28 mouse cellular contexts compared by ENCODE assay signal in genomic region chr17:17879347-17879746, GRCm38 (mm10). TPM values are rescaled to one million over a fixed set of nuclear protein-coding genes. Genes with fewer than 3 reads are reported as not detected.
A peak's percentile ranks its signal among the peaks of the same experiment; 100 is the strongest.
DNase-seq lines count a peak whose midpoint lies in the region; ATAC-seq and TF ChIP-seq lines count a peak whose summit lies in the region.
"Had no signal": no experiment of that assay in that cellular context is flagged by ENCODE, and none has a peak within 500 bp of the region (broad histone marks: within the 10 kb centered on the region; RNA-seq: fewer than 3 reads in every experiment).

No protein-coding gene starts in this region.

- DNase-seq in 416B (ENCODE audit: low read depth) (peak; percentile 55), MEL (ENCODE audit: low read depth, low spot score) (peak; percentile 23)
- DNase-seq in forebrain, embryonic 11.5 days (ENCODE audit: low spot score) = no peak
- DNase-seq in limb, embryonic 10.5 days (ENCODE audit: low spot score) = no peak
- DNase-seq: adrenal gland, adult 8-10 months; adrenal gland, postnatal 14 days; adrenal gland, postnatal 36 days; cerebellum, adult 11 months; cerebellum, adult 18-20 months; cerebellum, adult 8-10 months; cerebellum, adult 9-11 months; cerebellum, postnatal 14 days; cerebellum, postnatal 36 days had no signal

- no peak for TF ChIP-seq CTCF in MEL (IDR thresholded peaks at IDR 0.05 in 2 of 3, conservative IDR thresholded peaks at IDR 0.05 in 1 of 3; ENCODE audit: control insufficient read depth in 1 of 3, insufficient read depth in 1 of 3, low read depth in 2 of 3, low read length in 3 of 3, poor library complexity in 1 of 3, severe bottlenecking in 1 of 3)

- H3K9ac ChIP-seq in MEL (ENCODE audit: control insufficient read depth, low read depth, low read length, poor library complexity, severe bottlenecking) = no peak overlapping the region
- no peak overlapping the region for H3K9ac ChIP-seq in forebrain, embryonic 11.5 days (ENCODE audit: low read length)
- H3K9ac ChIP-seq: embryonic facial prominence, embryonic 12.5 days; forebrain, embryonic 12.5 days had no signal

- TF ChIP-seq EP300 in MEL (IDR thresholded peaks at IDR 0.05; ENCODE audit: low read depth in 1 of 2, low read length in 2 of 2) = peak; percentile 82 to 84

- no peaks in the 10 kb centered on the region for H3K9me3 ChIP-seq in MEL (replicated peaks; ENCODE audit: insufficient read depth, low read length)
- H3K9me3 ChIP-seq in forebrain, embryonic 11.5 days (ENCODE audit: control insufficient read depth, low read length) = no peaks in the 10 kb centered on the region
- no peaks in the 10 kb centered on the region for H3K9me3 ChIP-seq in limb, embryonic 10.5 days (replicated peaks)
- H3K9me3 ChIP-seq: embryonic facial prominence, embryonic 10.5 days; embryonic facial prominence, embryonic 12.5 days; forebrain, embryonic 12.5 days had no signal

- H3K4me3 ChIP-seq in MEL (ENCODE audit: control insufficient read depth in 1 of 2, insufficient read depth in 1 of 2, low read depth in 2 of 2, low read length in 2 of 2) = no peak overlapping the region
- no peak overlapping the region for H3K4me3 ChIP-seq in forebrain, embryonic 11.5 days (ENCODE audit: low read depth, low read length)
- no peak overlapping the region for H3K4me3 ChIP-seq in limb, embryonic 10.5 days
- H3K4me3 ChIP-seq: embryonic facial prominence, embryonic 10.5 days; embryonic facial prominence, embryonic 12.5 days; forebrain, embryonic 12.5 days had no signal

- TF ChIP-seq RAD21 in MEL (IDR thresholded peaks at IDR 0.05; ENCODE audit: low read depth, low read length) = no peak

- TF ChIP-seq POLR2A in MEL (IDR thresholded peaks at IDR 0.05; ENCODE audit: control insufficient read depth in 1 of 2, insufficient read depth in 1 of 2, low read depth in 1 of 2, low read length in 2 of 2, poor library complexity in 1 of 2) = no peak

- H3K4me2 ChIP-seq in forebrain, embryonic 11.5 days (ENCODE audit: low read depth, low read length, severe bottlenecking) = no peak overlapping the region
- H3K4me2 ChIP-seq: embryonic facial prominence, embryonic 12.5 days; forebrain, embryonic 12.5 days had no signal

- no peaks in the 10 kb centered on the region for H3K79me2 ChIP-seq in MEL (ENCODE audit: control insufficient read depth, insufficient read depth, low read length, poor library complexity)

- ATAC-seq in common myeloid progenitor, adult 5-6 weeks (replicated peaks; ENCODE audit: low read depth, poor library complexity, severe bottlenecking) = 0 out of 2 replicates have a peak, but pooled peaks have one; percentile 42
- ATAC-seq in megakaryocyte-erythroid progenitor cell, adult 5-6 weeks (replicated peaks; ENCODE audit: low FRiP score, low TSS enrichment, poor library complexity, severe bottlenecking) = peak; percentile 70
- no peak for ATAC-seq in forebrain, embryonic 11.5 days (replicated peaks; ENCODE audit: low FRiP score)
- no peak for ATAC-seq in megakaryocyte, adult 5-6 weeks (ENCODE audit: poor library complexity, severe bottlenecking)
- ATAC-seq: forebrain, embryonic 14.5 days; forebrain, embryonic 16.5 days had no signal

- WGBS in forebrain, embryonic 11.5 days = 86% methylated on average over 1 of the region's 1 CpGs
- WGBS in limb, embryonic 10.5 days = 72% methylated on average over 1 of the region's 1 CpGs

- H3K36me3 ChIP-seq in MEL (ENCODE audit: control insufficient read depth in 1 of 2, insufficient read depth in 2 of 2, low read length in 2 of 2) = peaks cover 0 to 3% of the 10 kb centered on the region in 2 experiments; a peak in 2 of 4 replicates
- no peaks in the 10 kb centered on the region for H3K36me3 ChIP-seq in forebrain, embryonic 11.5 days (ENCODE audit: control insufficient read depth, insufficient read depth, low read length)
- H3K36me3 ChIP-seq in limb, embryonic 10.5 days = no peaks in the 10 kb centered on the region
- H3K36me3 ChIP-seq: embryonic facial prominence, embryonic 10.5 days; embryonic facial prominence, embryonic 12.5 days; forebrain, embryonic 12.5 days had no signal

- H3K27me3 ChIP-seq in MEL (ENCODE audit: control insufficient read depth in 1 of 2, insufficient read depth in 2 of 2, low read length in 2 of 2) = no peaks in the 10 kb centered on the region
- H3K27me3 ChIP-seq in forebrain, embryonic 11.5 days (ENCODE audit: control insufficient read depth, insufficient read depth, low read length) = no peaks in the 10 kb centered on the region
- no peaks in the 10 kb centered on the region for H3K27me3 ChIP-seq in limb, embryonic 10.5 days (ENCODE audit: low read depth, poor library complexity, severe bottlenecking)
- H3K27me3 ChIP-seq: embryonic facial prominence, embryonic 12.5 days; forebrain, embryonic 12.5 days had no signal

- H3K27ac ChIP-seq in MEL (ENCODE audit: control insufficient read depth, low read depth, low read length) = no peak overlapping the region
- no peak overlapping the region for H3K27ac ChIP-seq in forebrain, embryonic 11.5 days (ENCODE audit: low read depth, low read length)
- H3K27ac ChIP-seq in limb, embryonic 10.5 days = no peak overlapping the region
- H3K27ac ChIP-seq: embryonic facial prominence, embryonic 10.5 days; embryonic facial prominence, embryonic 12.5 days; forebrain, embryonic 12.5 days had no signal

- peaks cover 0 to 3% of the 10 kb centered on the region in 2 experiments; a peak in 1 of 4 replicates for H3K4me1 ChIP-seq in MEL (ENCODE audit: control insufficient read depth in 1 of 2, insufficient read depth in 2 of 2, low read length in 2 of 2)
- no peaks in the 10 kb centered on the region for H3K4me1 ChIP-seq in forebrain, embryonic 11.5 days (replicated peaks; ENCODE audit: control insufficient read depth, insufficient read depth, low read length)
- H3K4me1 ChIP-seq in limb, embryonic 10.5 days = no peaks in the 10 kb centered on the region
- H3K4me1 ChIP-seq: embryonic facial prominence, embryonic 10.5 days; embryonic facial prominence, embryonic 12.5 days; forebrain, embryonic 12.5 days had no signal

RNA-seq across cellular contexts. Expression of gene Fpr1, which starts 4.4 kb away (rescaled TPM):
- total RNA-seq in MEL (2012; rRNA removed) = not detected in 2 replicates
- not detected for polyA plus RNA-seq in MEL (2012; ENCODE audit: insufficient read depth in 1 of 2, insufficient read length in 2 of 2, low read depth in 1 of 2, low replicate concordance in 2 of 2, missing spikeins in 1 of 2)
- total RNA-seq in common myeloid progenitor, adult 5-6 weeks (2017) = 0.69 TPM in 1 of 2 replicates, not detected in the other
- total RNA-seq in megakaryocyte-erythroid progenitor cell, adult 5-6 weeks (2014; fragmentation: Nextera tagmentation) = not detected in 2 replicates
- not detected in 2 replicates for total RNA-seq in megakaryocyte-erythroid progenitor cell, adult 5-6 weeks (2017)
- polyA plus RNA-seq in forebrain, embryonic 11.5 days (2014; fragmentation: Nextera tagmentation; extraction: Ambion mirVana) = 0.20 TPM in 1 of 2 replicates, not detected in the other
- not detected in 2 replicates for polyA plus RNA-seq in limb, embryonic 10.5 days (2016; fragmentation: Nextera tagmentation; extraction: Ambion mirVana)
- total RNA-seq in megakaryocyte, adult 5-6 weeks (2015) = 65.4 and 74.3 TPM in 2 replicates
- total RNA-seq in megakaryocyte, adult 5-6 weeks (2017) = 53.9 and 57.5 TPM in 2 replicates
- total RNA-seq: adrenal gland, adult 18-20 months; adrenal gland, postnatal 36 days; ES-E14 had no signal
- polyA plus RNA-seq: brain, embryonic 14.5 days; C2C12; cortical plate, adult 2 months; embryonic facial prominence, embryonic 10.5 days; forebrain, embryonic 12.5 days; forebrain, embryonic 14.5 days; forebrain, embryonic 16.5 days; frontal cortex, adult 2 months had no signal

RNA-seq across cellular contexts. Expression of gene Fpr2, which starts 8.3 kb away (rescaled TPM):
- not detected in 2 replicates for total RNA-seq in MEL (2012; rRNA removed)
- not detected for polyA plus RNA-seq in MEL (2012; ENCODE audit: insufficient read depth in 1 of 2, insufficient read length in 2 of 2, low read depth in 1 of 2, low replicate concordance in 2 of 2, missing spikeins in 1 of 2)
- total RNA-seq in common myeloid progenitor, adult 5-6 weeks (2017) = 0.50 and 1.6 TPM in 2 replicates
- total RNA-seq in megakaryocyte-erythroid progenitor cell, adult 5-6 weeks (2014; fragmentation: Nextera tagmentation) = not detected in 2 replicates
- 0.56 and 1.4 TPM in 2 replicates for total RNA-seq in megakaryocyte-erythroid progenitor cell, adult 5-6 weeks (2017)
- polyA plus RNA-seq in forebrain, embryonic 11.5 days (2014; fragmentation: Nextera tagmentation; extraction: Ambion mirVana) = not detected in 2 replicates
- polyA plus RNA-seq in limb, embryonic 10.5 days (2016; fragmentation: Nextera tagmentation; extraction: Ambion mirVana) = 0.16 TPM in 1 of 2 replicates, not detected in the other
- total RNA-seq in megakaryocyte, adult 5-6 weeks (2015) = 335 and 343 TPM in 2 replicates
- total RNA-seq in megakaryocyte, adult 5-6 weeks (2017) = 80.8 and 91.0 TPM in 2 replicates
- total RNA-seq: adrenal gland, adult 18-20 months; adrenal gland, postnatal 14 days; adrenal gland, postnatal 36 days; ES-E14 had no signal
- polyA plus RNA-seq: C2C12; embryonic facial prominence, embryonic 10.5 days; embryonic facial prominence, embryonic 12.5 days; forebrain, embryonic 12.5 days; forebrain, embryonic 14.5 days; forebrain, embryonic 16.5 days had no signal

RNA-seq across cellular contexts. Expression of gene Fpr3, which starts 8.3 kb away (rescaled TPM):
- not detected in 2 replicates for total RNA-seq in MEL (2012; rRNA removed)
- polyA plus RNA-seq in MEL (2012; ENCODE audit: insufficient read depth in 1 of 2, insufficient read length in 2 of 2, low read depth in 1 of 2, low replicate concordance in 2 of 2, missing spikeins in 1 of 2) = not detected
- not detected in 2 replicates for total RNA-seq in common myeloid progenitor, adult 5-6 weeks (2017)
- not detected in 2 replicates for total RNA-seq in megakaryocyte-erythroid progenitor cell, adult 5-6 weeks (2014; fragmentation: Nextera tagmentation)
- total RNA-seq in megakaryocyte-erythroid progenitor cell, adult 5-6 weeks (2017) = not detected in 2 replicates
- polyA plus RNA-seq in forebrain, embryonic 11.5 days (2014; fragmentation: Nextera tagmentation; extraction: Ambion mirVana) = not detected in 2 replicates
- polyA plus RNA-seq in limb, embryonic 10.5 days (2016; fragmentation: Nextera tagmentation; extraction: Ambion mirVana) = not detected in 2 replicates
- total RNA-seq in megakaryocyte, adult 5-6 weeks (2015) = not detected in 2 replicates
- total RNA-seq in megakaryocyte, adult 5-6 weeks (2017) = not detected in 2 replicates
- total RNA-seq: adrenal gland, adult 18-20 months; adrenal gland, adult 8-10 months; adrenal gland, postnatal 14 days; adrenal gland, postnatal 36 days; ES-E14 had no signal
- polyA plus RNA-seq: brain, embryonic 14.5 days; C2C12; cortical plate, adult 2 months; embryonic facial prominence, embryonic 10.5 days; embryonic facial prominence, embryonic 12.5 days; embryonic facial prominence, embryonic 14.5 days; forebrain, embryonic 12.5 days; forebrain, embryonic 14.5 days; forebrain, embryonic 16.5 days; frontal cortex, adult 2 months had no signal

RNA-seq across cellular contexts. Expression of gene Has1, which starts 24.3 kb away (rescaled TPM):
- not detected in 2 replicates for total RNA-seq in MEL (2012; rRNA removed)
- under 1 TPM in 1 of 2 experiments, not detected in 1; 0.13 TPM for polyA plus RNA-seq in MEL (2012; ENCODE audit: insufficient read depth in 1 of 2, insufficient read length in 2 of 2, low read depth in 1 of 2, low replicate concordance in 2 of 2, missing spikeins in 1 of 2)
- total RNA-seq in common myeloid progenitor, adult 5-6 weeks (2017) = not detected in 2 replicates
- not detected in 2 replicates for total RNA-seq in megakaryocyte-erythroid progenitor cell, adult 5-6 weeks (2014; fragmentation: Nextera tagmentation)
- not detected in 2 replicates for total RNA-seq in megakaryocyte-erythroid progenitor cell, adult 5-6 weeks (2017)
- polyA plus RNA-seq in forebrain, embryonic 11.5 days (2014; fragmentation: Nextera tagmentation; extraction: Ambion mirVana) = 1.3 and 1.5 TPM in 2 replicates
- 1.2 and 2.1 TPM in 2 replicates for polyA plus RNA-seq in limb, embryonic 10.5 days (2016; fragmentation: Nextera tagmentation; extraction: Ambion mirVana)
- total RNA-seq in megakaryocyte, adult 5-6 weeks (2015) = not detected in 2 replicates
- not detected in 2 replicates for total RNA-seq in megakaryocyte, adult 5-6 weeks (2017)
- total RNA-seq: adrenal gland, postnatal 14 days had no signal

RNA-seq across cellular contexts. Expression of gene Spaca6, which starts 52.4 kb away (rescaled TPM):
- 1.0 and 1.6 TPM in 2 replicates for total RNA-seq in MEL (2012; rRNA removed)
- polyA plus RNA-seq in MEL (2012; ENCODE audit: insufficient read depth in 1 of 2, insufficient read length in 2 of 2, low read depth in 1 of 2, low replicate concordance in 2 of 2, missing spikeins in 1 of 2) = 1 to 10 TPM in 1 of 2 experiments, not detected in 1; 6.4 TPM
- 0.19 and 0.87 TPM in 2 replicates for total RNA-seq in common myeloid progenitor, adult 5-6 weeks (2017)
- total RNA-seq in megakaryocyte-erythroid progenitor cell, adult 5-6 weeks (2014; fragmentation: Nextera tagmentation) = 2.9 and 4.6 TPM in 2 replicates
- 0.69 TPM in 1 of 2 replicates, not detected in the other for total RNA-seq in megakaryocyte-erythroid progenitor cell, adult 5-6 weeks (2017)
- 38.3 and 43.0 TPM in 2 replicates for polyA plus RNA-seq in forebrain, embryonic 11.5 days (2014; fragmentation: Nextera tagmentation; extraction: Ambion mirVana)
- 55.0 and 75.1 TPM in 2 replicates for polyA plus RNA-seq in limb, embryonic 10.5 days (2016; fragmentation: Nextera tagmentation; extraction: Ambion mirVana)
- total RNA-seq in megakaryocyte, adult 5-6 weeks (2015) = 7.5 and 10.1 TPM in 2 replicates
- total RNA-seq in megakaryocyte, adult 5-6 weeks (2017) = 1.9 TPM in 1 of 2 replicates, not detected in the other

Comparison
In these comparisons a context has a peak if more than half of its experiments do, and no peak if none do; other contexts are left out.
1. DNase-seq: peak in 416B (single experiment) and MEL (single experiment); none in forebrain, embryonic 11.5 days (single experiment) and limb, embryonic 10.5 days (single experiment).
2. ATAC-seq: peak in common myeloid progenitor, adult 5-6 weeks (single experiment) and megakaryocyte-erythroid progenitor cell, adult 5-6 weeks (single experiment); none in forebrain, embryonic 11.5 days (single experiment) and megakaryocyte, adult 5-6 weeks (single experiment).
3. RNA of gene Fpr1, which starts 4.4 kb away (total RNA-seq): 53.9 to 74.3 TPM in megakaryocyte, adult 5-6 weeks; 0.69 TPM in common myeloid progenitor, adult 5-6 weeks, not detected in MEL and not detected in megakaryocyte-erythroid progenitor cell, adult 5-6 weeks; every median in the first group is over 10 times any median in the second.
4. RNA of gene Fpr2, which starts 8.3 kb away (total RNA-seq): 80.8 to 343 TPM in megakaryocyte, adult 5-6 weeks; 0.56 to 1.4 TPM in megakaryocyte-erythroid progenitor cell, adult 5-6 weeks, 0.50 to 1.6 TPM in common myeloid progenitor, adult 5-6 weeks and not detected in MEL; every median in the first group is over 10 times any median in the second.